Mouse (Mus musculus) heart, embryonic 10.5 days (tissue): ENCODE data around the gene Mtln. TPM values are rescaled to one million over a fixed set of nuclear protein-coding genes. Genes with fewer than 3 reads are reported as not detected.

ENCODE experiments used
- polyA plus RNA-seq: library from polyadenylated mRNA; unstranded; fragments of >200 nt; fragmentation: Nextera tagmentation; extraction: Ambion mirVana; gene quantifications from 2 replicates; pipeline ENCODE4 v1.2.1, GENCODE M21; 2016

The Mtln gene
- polyA plus RNA-seq, 1 experiment from 2014 or later: 33.8 TPM

Other genes starting within 250 kb of the Mtln start
- gene Zfp661, start 205.4 kb downstream of the Mtln start, polyA plus RNA-seq: 2.8 and 4.4 TPM in 2 replicates
- gene Mrps5, start 205.3 kb downstream of the Mtln start, polyA plus RNA-seq: 155 and 156 TPM in 2 replicates
- gene Mal, start 135.8 kb downstream of the Mtln start, polyA plus RNA-seq: 1.7 and 1.8 TPM in 2 replicates
- 2.0 and 2.8 TPM in 2 replicates for gene Mall, start 62.6 kb downstream of the Mtln start, polyA plus RNA-seq
- 16.9 and 20.5 TPM in 2 replicates for gene Nphp1, start 3.6 kb downstream of the Mtln start, polyA plus RNA-seq
- 61.8 and 71.3 TPM in 2 replicates for gene Bub1, start 39.4 kb upstream of the Mtln start, polyA plus RNA-seq
- 0.39 and 0.51 TPM in 2 replicates for gene Acoxl, start 46.4 kb upstream of the Mtln start, polyA plus RNA-seq